Mouse (Mus musculus) cerebellum, adult 2 months (tissue): ENCODE results near the gene Tssk4.

Source experiments
- CTCF ChIP-seq: fragments of 200-500 bp; IDR thresholded peaks from 2 replicates; pipeline ENCODE4 v1.5.1; 2011; ENCODE audit warnings: low read depth, mild to moderate bottlenecking, control low read depth, low read length, moderate library complexity, borderline replicate concordance; ENCODE audit not compliant: insufficient read depth
- POLR2A ChIP-seq: fragments of 200-500 bp; IDR thresholded peaks from 2 replicates; pipeline ENCODE4 v1.6.1; 2011; ENCODE audit warnings: low read length, control low read depth, borderline replicate concordance; ENCODE audit not compliant: insufficient read depth

DNA sequence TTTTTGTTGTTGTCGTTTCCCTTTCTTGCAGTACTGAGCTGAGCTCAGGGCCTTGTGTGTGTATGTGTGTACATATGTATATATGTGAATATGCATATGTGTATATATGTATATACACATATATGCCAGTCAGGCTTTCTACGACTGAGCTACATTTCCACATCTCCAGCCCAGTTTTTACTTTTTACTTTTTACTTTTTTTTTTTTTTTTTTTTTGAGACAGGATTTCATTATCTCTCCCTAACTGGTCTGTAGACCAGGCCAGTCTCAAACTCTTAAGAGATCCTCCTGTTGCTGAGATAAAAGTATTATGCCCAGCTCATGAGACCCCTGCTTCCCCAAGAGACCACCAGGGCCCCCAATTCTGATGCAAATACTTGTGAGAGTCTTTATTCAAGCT lies 33.1 kb upstream of the Tssk4 start:
- TF ChIP-seq POLR2A (no peak), CTCF (no peak)
